In genomic region chr14:50807487-50808072, GRCm38 (mm10) we compare ENCODE assay signal across 1 mouse cellular context.
TF ChIP-seq lines count a peak whose summit lies in the region.

Gene Ccnb1ip1, minus strand, starts transcription at chr14:50807732.
Gene Parp2, plus strand, starts transcription at chr14:50807841.

TF ChIP-seq in MEL, 35 proteins besides CTCF, POLR2A, EP300 and RAD21 (continued from another document):
- peak; percentile 99 for TF ChIP-seq UBTF (IDR thresholded peaks at IDR 0.05; ENCODE audit: borderline replicate concordance, insufficient read depth, low read depth, low read length)
- peak; percentile 72; the same call in 1 of the 2 replicates for TF ChIP-seq BHLHE40 (IDR thresholded peaks at IDR 0.05; ENCODE audit: borderline replicate concordance, low read depth, low read length)
- TF ChIP-seq SIN3A (IDR thresholded peaks at IDR 0.05; ENCODE audit: low read length) = peak; percentile 90
- no peak for TF ChIP-seq RCOR1 (IDR thresholded peaks at IDR 0.05; ENCODE audit: low read depth, low read length)
- TF ChIP-seq JUND (IDR thresholded peaks at IDR 0.05; ENCODE audit: low read depth, low read length) = no peak
- peak; percentile 69; the same call in 1 of the 2 replicates for TF ChIP-seq POLR2AphosphoS2 (IDR thresholded peaks at IDR 0.05; ENCODE audit: low read length)
- peak; percentile 87 for TF ChIP-seq USF1 (IDR thresholded peaks at IDR 0.05; ENCODE audit: low read depth, low read length)
- no peak for TF ChIP-seq CHD2 (IDR thresholded peaks at IDR 0.05; ENCODE audit: low read length)
